Mouse (Mus musculus) testis, adult 2 months (tissue): Measurements from ENCODE around the gene H3f3b.

Experiments used
- CTCF ChIP-seq: fragments of 200-500 bp; IDR thresholded peaks from 2 replicates; pipeline ENCODE4 v1.5.1; 2012; ENCODE audit warnings: low read depth, mild to moderate bottlenecking, inconsistent platforms, low read length, moderate library complexity; ENCODE audit not compliant: control insufficient read depth, insufficient read depth, insufficient replicate concordance
- POLR2A ChIP-seq: fragments of 200-500 bp; IDR thresholded peaks from 2 replicates; pipeline ENCODE4 v1.6.1; 2012; ENCODE audit warnings: low read depth, mild to moderate bottlenecking, inconsistent platforms, low read length, moderate library complexity; ENCODE audit not compliant: control insufficient read depth

DNA sequence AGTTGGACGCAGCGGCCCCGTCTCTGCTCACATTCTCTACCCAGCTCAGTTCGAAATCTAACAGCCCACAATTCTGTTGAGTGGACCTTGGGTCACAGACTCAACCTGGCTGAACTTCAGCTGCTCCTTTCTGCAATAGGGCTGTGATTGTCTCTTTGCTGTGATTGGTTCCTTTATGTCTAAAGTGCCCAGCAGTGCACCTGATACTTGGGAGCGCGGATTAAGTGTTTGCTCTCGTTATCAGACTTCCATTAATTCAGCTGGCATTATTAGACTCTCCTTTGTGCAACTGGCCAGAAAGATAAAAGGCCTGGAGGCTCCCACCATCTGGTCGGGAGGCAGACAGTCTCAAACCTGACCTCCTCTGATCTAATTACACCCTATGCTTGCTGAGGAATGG is 12.9 kb downstream of the H3f3b start:
- TF ChIP-seq CTCF (no peak), POLR2A (no peak)
